Mouse (Mus musculus): Measurements from ENCODE around the gene Shoc2. TPM values are rescaled to one million over a fixed set of nuclear protein-coding genes. Genes with fewer than 3 reads are reported as not detected.
A peak's percentile ranks its signal among the peaks of the same experiment; 100 is the strongest.

Shoc2 gene
- 50.5 and 54.7 TPM in 2 replicates for polyA plus RNA-seq (2015; fragmentation: Nextera tagmentation; extraction: Ambion mirVana)

DNA sequence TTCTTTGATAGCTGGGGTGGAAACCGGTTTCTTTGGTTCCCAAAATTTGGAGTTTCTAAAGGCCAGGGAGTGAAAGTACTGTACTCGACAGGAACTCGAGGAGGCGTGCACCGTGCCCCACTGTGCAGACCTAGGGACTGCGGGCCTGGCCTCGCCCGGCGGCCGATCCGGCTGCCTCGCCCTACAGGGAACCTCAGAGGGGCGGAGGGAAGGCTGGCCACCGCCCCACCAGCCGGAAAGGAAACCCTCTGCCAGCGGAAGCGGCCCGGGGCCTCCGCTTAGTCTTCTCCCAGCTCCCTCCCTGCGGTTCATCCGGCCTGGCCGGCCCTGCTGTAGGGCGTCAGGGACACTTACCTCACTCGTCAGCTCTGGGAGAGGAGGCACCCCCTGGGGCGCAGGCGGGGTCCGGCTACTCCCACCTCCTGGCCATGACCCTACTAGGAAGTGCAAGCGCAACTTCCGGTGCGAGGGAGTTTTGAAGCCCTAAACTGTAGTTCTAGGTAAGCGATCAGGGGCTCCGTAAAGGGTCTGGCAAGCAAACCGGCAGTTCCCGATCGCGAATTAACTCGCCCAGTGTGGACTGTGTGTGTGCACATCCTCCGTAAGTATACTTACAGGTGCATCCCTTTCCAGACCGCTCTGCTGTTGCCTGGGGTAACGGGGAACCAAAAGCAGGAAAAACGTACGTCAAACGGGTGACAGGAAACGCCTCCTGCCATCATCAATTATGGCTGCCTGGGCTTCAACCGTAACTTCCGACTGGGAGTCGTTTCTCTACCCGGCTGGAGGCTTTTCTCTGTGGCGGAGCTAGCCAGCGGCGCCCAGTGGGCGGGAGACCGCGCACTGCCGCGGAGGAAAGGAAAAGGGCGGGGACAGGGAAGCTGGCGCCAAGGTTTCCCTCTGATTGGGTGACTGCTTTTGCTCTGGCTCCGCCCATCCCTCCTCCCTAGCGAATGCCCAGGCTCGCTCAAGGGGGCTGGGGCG is at the start of gene Shoc2, which contains the start of gene Bbip1:
Shoc2 (plus strand) TSS at position 505 of the 984 bp plus-strand sequence.
Bbip1 (minus strand) TSS at position 826 of the 984 bp plus-strand sequence.
- ATAC-seq (ENCODE audit: insufficient number of reproducible peaks, insufficient read depth, low FRiP score, low TSS enrichment, low read depth): peak; percentile 92
- WGBS: under 1% methylated on average over 62 of the region's 62 CpGs
- Histone ChIP-seq H3K9ac (peak within 1 kb of the TSS; percentile 97), H3K27me3 (no peaks in the 10 kb centered on the region), H3K4me2 (peak within 1 kb of the TSS; percentile 67), H3K4me1 (peaks cover 13% of the 10 kb centered on the region), H3K4me3 (peak within 1 kb of the TSS; percentile 96), H3K36me3 (no peaks in the 10 kb centered on the region), H3K27ac (peak within 1 kb of the TSS; percentile 99), H3K9me3 (no peaks in the 10 kb centered on the region)

DNA sequence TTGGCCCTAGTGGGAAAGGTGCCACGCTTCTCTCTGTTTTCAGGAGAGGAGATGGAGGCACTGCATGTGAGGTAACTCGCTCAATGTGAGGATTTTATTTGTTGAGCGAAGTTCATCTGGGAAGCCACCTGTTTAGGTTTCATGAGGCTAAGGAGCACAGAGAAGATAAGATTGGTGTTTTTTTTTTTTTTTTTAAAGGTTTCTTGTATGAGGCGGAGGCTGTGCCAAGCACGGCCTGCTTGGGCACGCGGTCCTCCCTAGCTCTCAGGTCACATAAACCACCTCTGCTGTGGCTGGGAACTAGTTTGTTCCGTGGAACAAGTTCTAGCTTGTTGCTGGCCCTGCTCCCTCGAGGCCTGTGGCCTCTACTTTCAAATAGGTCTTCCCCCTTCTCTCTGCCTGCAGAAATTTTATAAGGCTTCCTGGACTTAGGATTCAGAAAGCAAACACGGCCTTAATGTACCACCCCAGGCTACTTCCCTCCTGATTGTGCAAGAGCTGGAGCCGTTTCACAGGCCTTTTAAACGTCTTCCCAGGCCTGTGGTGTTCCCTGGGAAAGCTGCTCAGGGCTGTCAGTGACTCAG is 49.5 kb upstream of the Shoc2 start:
- ATAC-seq (ENCODE audit: insufficient number of reproducible peaks, insufficient read depth, low FRiP score, low TSS enrichment, low read depth): no peak
- no peak overlapping the region for H3K4me3 ChIP-seq
- H3K27ac ChIP-seq: peak overlapping the region; percentile 89
- no peak overlapping the region for H3K4me2 ChIP-seq
- H3K9ac ChIP-seq: no peak overlapping the region
- 64% methylated on average over 12 of the region's 12 CpGs for WGBS
- H3K9me3 ChIP-seq: no peaks in the 10 kb centered on the region
- H3K4me1 ChIP-seq: peaks cover 55% of the 10 kb centered on the region
- H3K27me3 ChIP-seq: no peaks in the 10 kb centered on the region
- H3K36me3 ChIP-seq: no peaks in the 10 kb centered on the region

DNA sequence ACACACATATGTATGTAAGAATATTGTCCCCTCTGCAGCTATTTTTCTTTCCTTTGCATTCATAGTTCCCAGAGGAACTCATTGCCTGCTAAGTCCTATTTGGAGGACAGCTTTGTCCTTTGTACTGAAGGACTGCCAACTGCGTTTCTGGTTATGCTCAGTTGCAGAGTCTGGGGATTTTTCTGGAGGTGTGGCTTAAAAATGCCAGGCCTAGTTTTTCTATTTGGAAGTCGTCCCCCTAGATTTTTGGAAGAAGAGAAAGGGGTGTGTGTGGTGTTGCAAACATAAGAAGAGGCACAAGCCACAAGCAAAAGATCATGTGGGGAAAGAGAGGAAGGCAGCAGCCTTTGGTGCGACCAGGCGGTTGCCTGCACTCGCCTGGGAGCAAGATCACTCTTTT is 46.1 kb upstream of the Shoc2 start:
- ATAC-seq (ENCODE audit: insufficient number of reproducible peaks, insufficient read depth, low FRiP score, low TSS enrichment, low read depth): no peak
- Histone ChIP-seq H3K9ac (no peak overlapping the region), H3K4me1 (peaks cover 52% of the 10 kb centered on the region), H3K27ac (peak overlapping the region; percentile 57), H3K9me3 (no peaks in the 10 kb centered on the region), H3K36me3 (no peaks in the 10 kb centered on the region), H3K4me2 (no peak overlapping the region), H3K27me3 (no peaks in the 10 kb centered on the region), H3K4me3 (no peak overlapping the region)
- 62% methylated on average over 5 of the region's 5 CpGs for WGBS

DNA sequence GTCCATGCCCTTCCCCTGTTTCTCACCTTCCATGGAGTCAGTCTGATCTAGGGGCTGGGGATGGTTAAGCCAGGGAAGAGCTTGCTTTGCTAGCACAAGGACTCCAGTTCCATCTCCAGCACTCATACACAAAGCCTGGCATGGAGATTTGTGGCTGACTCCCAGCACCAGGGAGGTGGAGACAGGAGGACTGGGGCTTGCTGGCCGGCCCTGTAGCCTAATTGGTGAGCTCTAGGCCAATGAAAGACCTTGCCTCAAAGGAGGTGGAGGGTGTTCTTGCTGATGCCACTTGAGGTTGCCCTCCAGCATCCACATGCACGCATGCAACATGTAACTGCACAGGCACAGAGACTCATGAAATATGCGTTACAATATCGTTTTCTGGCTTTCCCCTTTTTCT is 45.6 kb upstream of the Shoc2 start:
- Histone ChIP-seq H3K4me3 (no peak overlapping the region), H3K4me1 (peaks cover 47% of the 10 kb centered on the region), H3K27ac (peak overlapping the region; percentile 57), H3K36me3 (no peaks in the 10 kb centered on the region), H3K27me3 (no peaks in the 10 kb centered on the region), H3K9me3 (no peaks in the 10 kb centered on the region), H3K4me2 (no peak overlapping the region), H3K9ac (no peak overlapping the region)
- ATAC-seq (ENCODE audit: insufficient number of reproducible peaks, insufficient read depth, low FRiP score, low TSS enrichment, low read depth): no peak
- WGBS: 72% methylated on average over 4 of the region's 4 CpGs

GRCm38 (mm10) chr19:53898970-53899900 is 44.9 kb upstream of the Shoc2 start:
- no peak overlapping the region for H3K4me3 ChIP-seq
- 80% methylated on average over 25 of the region's 25 CpGs for WGBS
- peaks cover 40% of the 10 kb centered on the region for H3K4me1 ChIP-seq
- H3K9me3 ChIP-seq: no peaks in the 10 kb centered on the region
- no peak overlapping the region for H3K4me2 ChIP-seq
- peak overlapping the region; percentile 57 for H3K27ac ChIP-seq
- no peak overlapping the region for H3K9ac ChIP-seq
- H3K27me3 ChIP-seq: no peaks in the 10 kb centered on the region
- H3K36me3 ChIP-seq: no peaks in the 10 kb centered on the region
- ATAC-seq (ENCODE audit: insufficient number of reproducible peaks, insufficient read depth, low FRiP score, low TSS enrichment, low read depth): no peak

- ATAC-seq (ENCODE audit: insufficient number of reproducible peaks, insufficient read depth, low FRiP score, low TSS enrichment, low read depth): no peak
- 84% methylated on average over 14 of the region's 14 CpGs for WGBS
- Histone ChIP-seq H3K9me3 (no peaks in the 10 kb centered on the region), H3K4me2 (no peak overlapping the region), H3K4me3 (no peak overlapping the region), H3K27ac (no peak overlapping the region), H3K4me1 (peaks cover 32% of the 10 kb centered on the region), H3K27me3 (no peaks in the 10 kb centered on the region), H3K9ac (no peak overlapping the region), H3K36me3 (no peaks in the 10 kb centered on the region)
These were observed 44.0 kb upstream of the Shoc2 start for GRCm38 (mm10) chr19:53899941-53900610.

GRCm38 (mm10) chr19:53901931-53902738 is 42.0 kb upstream of the Shoc2 start:
- Histone ChIP-seq H3K9ac (peak overlapping the region; percentile 94), H3K4me3 (peak overlapping the region; percentile 95), H3K4me2 (peak overlapping the region; percentile 66), H3K9me3 (no peaks in the 10 kb centered on the region), H3K36me3 (no peaks in the 10 kb centered on the region), H3K4me1 (peaks cover 46% of the 10 kb centered on the region), H3K27ac (peak overlapping the region; percentile 95), H3K27me3 (no peaks in the 10 kb centered on the region)
- WGBS: 54% methylated on average over 15 of the region's 15 CpGs
- ATAC-seq (ENCODE audit: insufficient number of reproducible peaks, insufficient read depth, low FRiP score, low TSS enrichment, low read depth): no peak

DNA sequence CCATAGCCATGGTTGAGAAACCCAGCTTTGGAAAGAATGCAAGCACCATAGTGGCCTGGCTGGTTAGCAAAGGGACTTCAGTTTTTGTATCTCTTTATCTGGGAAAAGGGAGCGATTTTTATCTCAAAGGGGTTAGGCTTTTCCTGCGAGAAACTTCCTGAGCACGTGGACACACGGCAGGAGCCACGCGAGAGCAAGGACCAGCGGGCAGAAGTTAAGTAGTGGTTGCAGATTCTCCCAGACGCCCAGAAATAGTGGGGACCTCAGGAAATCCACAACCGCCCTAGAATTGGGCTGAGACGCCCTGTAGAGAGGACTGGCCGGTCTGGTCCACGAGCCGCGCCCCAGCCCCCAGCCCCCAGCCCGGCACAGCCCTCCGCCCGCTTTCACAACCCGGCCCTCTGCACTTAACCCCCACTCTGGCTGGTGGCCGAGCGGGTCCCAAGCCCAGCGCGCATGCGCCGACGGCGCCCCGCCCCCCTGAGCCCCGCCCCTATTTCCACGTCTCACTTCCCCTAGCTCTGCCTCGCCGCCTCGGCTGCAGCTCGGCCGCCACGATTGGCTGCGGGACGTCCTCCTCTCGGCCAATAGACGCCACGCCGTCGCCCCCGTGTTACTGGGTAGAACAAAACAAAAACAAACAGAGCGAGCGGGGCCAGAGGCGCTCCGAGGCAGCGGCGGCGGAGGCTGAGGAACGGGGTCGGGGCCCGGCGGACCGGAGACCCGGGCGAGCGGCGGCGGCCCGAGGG is 41.2 kb upstream of the Shoc2 start:
- Histone ChIP-seq H3K27ac (peak overlapping the region; percentile 95), H3K9me3 (no peaks in the 10 kb centered on the region), H3K4me1 (peaks cover 49% of the 10 kb centered on the region), H3K27me3 (no peaks in the 10 kb centered on the region), H3K4me3 (peak overlapping the region; percentile 95), H3K4me2 (peak overlapping the region; percentile 67), H3K9ac (peak overlapping the region; percentile 94), H3K36me3 (no peaks in the 10 kb centered on the region)
- WGBS: under 1% methylated on average over 61 of the region's 61 CpGs
- ATAC-seq (ENCODE audit: insufficient number of reproducible peaks, insufficient read depth, low FRiP score, low TSS enrichment, low read depth): peak; percentile 98

DNA sequence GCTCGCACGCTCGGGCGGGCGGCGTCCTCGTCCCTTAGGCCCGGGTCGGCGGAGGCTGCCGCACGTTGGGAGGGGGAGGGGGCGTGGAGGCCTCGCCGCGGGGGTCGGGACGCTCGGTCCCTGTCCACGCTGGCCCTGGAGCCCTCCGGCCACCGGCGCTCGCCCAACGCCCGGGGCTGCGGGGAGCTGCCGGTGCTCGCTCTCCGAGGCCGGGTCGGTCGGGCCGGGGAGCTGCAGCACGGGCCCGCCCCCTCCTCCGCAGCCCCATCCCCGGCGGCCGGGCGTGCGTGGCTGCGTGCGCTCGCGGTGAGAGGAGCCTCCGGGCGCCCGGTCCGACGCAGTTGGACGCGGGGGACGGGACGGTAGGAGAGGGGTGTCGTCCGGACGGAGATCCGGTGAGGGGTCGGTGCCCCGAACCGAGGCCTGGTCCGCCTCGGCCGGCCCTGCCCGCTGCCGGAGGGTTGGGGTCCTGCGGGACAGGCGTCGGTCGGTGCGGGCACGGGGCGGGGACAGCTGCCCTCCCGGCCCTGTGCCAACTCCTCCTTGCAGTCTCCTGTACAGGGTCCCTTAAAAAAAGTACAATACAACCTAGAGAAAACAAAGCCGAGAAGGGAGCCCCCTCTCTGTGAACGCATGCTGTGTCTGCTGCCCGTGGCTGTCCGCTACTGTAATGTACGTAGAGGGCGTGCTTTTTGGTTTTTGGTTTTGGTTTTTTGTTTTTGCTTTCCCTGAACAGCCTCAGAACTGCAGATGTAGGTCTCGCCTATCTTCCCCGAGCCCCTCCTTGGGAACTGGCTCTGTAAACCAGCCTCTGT is 40.4 kb upstream of the Shoc2 start:
- WGBS: under 1% methylated on average over 73 of the region's 83 CpGs
- H3K4me2 ChIP-seq: peak overlapping the region; percentile 67
- H3K4me1 ChIP-seq: peaks cover 42% of the 10 kb centered on the region
- ATAC-seq (ENCODE audit: insufficient number of reproducible peaks, insufficient read depth, low FRiP score, low TSS enrichment, low read depth): peak; percentile 62
- H3K27me3 ChIP-seq: no peaks in the 10 kb centered on the region
- no peaks in the 10 kb centered on the region for H3K9me3 ChIP-seq
- no peaks in the 10 kb centered on the region for H3K36me3 ChIP-seq
- peak overlapping the region; percentile 95 for H3K27ac ChIP-seq
- peak overlapping the region; percentile 94 for H3K9ac ChIP-seq
- peak overlapping the region; percentile 95 for H3K4me3 ChIP-seq

All from embryonic facial prominence, embryonic 13.5 days (tissue).